8 mouse cellular contexts compared by ENCODE assay signal in the genomic region with DNA sequence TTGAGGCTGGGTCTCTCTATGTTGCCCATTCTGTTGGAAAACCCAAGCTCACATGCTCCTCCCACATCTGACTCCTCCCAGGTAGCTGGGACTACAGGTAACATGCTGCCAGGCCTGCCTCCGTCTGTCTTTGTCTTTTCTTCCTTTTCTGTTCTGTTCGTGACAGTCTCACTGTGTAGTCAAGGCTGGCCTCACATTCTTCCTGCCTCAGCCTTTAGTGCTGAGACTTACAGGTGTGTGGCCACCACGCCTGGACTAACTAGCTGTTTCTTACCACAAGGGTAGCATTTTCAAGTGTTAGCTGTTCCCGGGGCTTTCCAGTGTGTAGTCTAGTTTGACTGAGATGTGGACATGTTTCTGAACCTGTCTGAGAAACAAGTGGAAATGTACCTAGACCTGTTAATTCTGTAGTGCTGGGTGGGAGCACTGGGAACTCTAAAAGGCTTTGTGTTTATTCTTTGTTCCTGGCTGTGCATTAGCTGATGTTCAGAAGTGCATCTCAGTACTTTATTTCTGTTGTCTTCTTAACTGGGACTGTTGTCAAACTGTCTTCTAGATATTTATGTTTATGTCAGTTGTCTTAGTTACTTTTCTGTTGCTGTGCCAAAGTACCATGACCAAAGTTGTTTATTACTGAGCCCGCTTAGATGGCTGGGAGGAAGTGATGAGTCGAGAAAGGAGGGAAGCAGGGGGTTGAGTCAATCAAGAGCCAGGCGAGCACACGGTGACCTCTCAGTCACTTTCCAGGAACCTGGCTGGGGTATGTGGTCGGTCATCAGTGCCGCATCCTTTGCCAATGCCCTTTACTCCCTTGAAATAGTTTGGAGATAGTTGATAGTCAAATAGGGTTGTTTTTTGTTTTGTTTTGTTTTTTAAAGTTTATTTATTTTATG. TPM values are rescaled to one million over a fixed set of nuclear protein-coding genes. Genes with fewer than 3 reads are reported as not detected.
DNase-seq lines count a peak whose midpoint lies in the region; ATAC-seq and TF ChIP-seq lines count a peak whose summit lies in the region.
"Had no signal": no experiment of that assay in that cellular context is flagged by ENCODE, and none has a peak within 500 bp of the region (broad histone marks: within the 10 kb centered on the region; RNA-seq: fewer than 3 reads in every experiment).

No protein-coding gene starts in this region.

- TF ChIP-seq CTCF in kidney, postnatal 0 days (IDR thresholded peaks at IDR 0.05; ENCODE audit: low read depth): no peak
- TF ChIP-seq CTCF in MEL (IDR thresholded peaks at IDR 0.05 in 2 of 3, conservative IDR thresholded peaks at IDR 0.05 in 1 of 3; ENCODE audit: control insufficient read depth in 1 of 3, insufficient read depth in 1 of 3, low read depth in 2 of 3, low read length in 3 of 3, poor library complexity in 1 of 3, severe bottlenecking in 1 of 3): no peak

- H3K4me1 ChIP-seq in kidney, postnatal 0 days (replicated peaks; ENCODE audit: insufficient read depth, low read length): peaks cover 31% of the 10 kb centered on the region
- H3K4me1 ChIP-seq in MEL (ENCODE audit: control insufficient read depth in 1 of 2, insufficient read depth in 2 of 2, low read length in 2 of 2): peaks cover 0 to 6% of the 10 kb centered on the region in 2 experiments; a peak in 2 of 4 replicates
- H3K4me1 ChIP-seq in megakaryocyte, embryonic 14.5 days: peaks cover 95% of the 10 kb centered on the region

- 48% methylated on average over 10 of the region's 10 CpGs for WGBS in kidney, postnatal 0 days

- H3K27me3 ChIP-seq in kidney, postnatal 0 days (ENCODE audit: insufficient read depth, low read length): no peaks in the 10 kb centered on the region
- no peaks in the 10 kb centered on the region for H3K27me3 ChIP-seq in MEL (ENCODE audit: control insufficient read depth in 1 of 2, insufficient read depth in 2 of 2, low read length in 2 of 2)
- H3K27me3 ChIP-seq in megakaryocyte, embryonic 14.5 days (replicated peaks): no peaks in the 10 kb centered on the region

- peak overlapping the region; percentile 51; the same call in 1 of the 2 replicates for H3K27ac ChIP-seq in kidney, postnatal 0 days
- H3K27ac ChIP-seq in MEL (ENCODE audit: control insufficient read depth, low read depth, low read length): no peak overlapping the region

- 0 out of 2 replicates have a peak, but pooled peaks cover 2% of the 10 kb centered on the region for H3K79me2 ChIP-seq in MEL (ENCODE audit: control insufficient read depth, insufficient read depth, low read length, poor library complexity)

- no peak overlapping the region for H3K9ac ChIP-seq in kidney, postnatal 0 days (ENCODE audit: low read depth, low read length)
- no peak overlapping the region for H3K9ac ChIP-seq in MEL (ENCODE audit: control insufficient read depth, low read depth, low read length, poor library complexity, severe bottlenecking)

- DNase-seq in kidney, postnatal 0 days (ENCODE audit: low spot score): peak; percentile 52
- no peak for DNase-seq in kidney, adult 11 months
- DNase-seq in CD4-positive helper T cell, adult 2 months (ENCODE audit: low read depth, low spot score): peak; percentile 57
- DNase-seq in MEL (ENCODE audit: low read depth, low spot score): peak; percentile 25
- DNase-seq in gastrocnemius, postnatal 10 days: no peak
- DNase-seq in right cerebral cortex, postnatal 36 days (ENCODE audit: low spot score in 2 of 2): no peak
- DNase-seq: cerebellum, postnatal 10 days had no signal

- no peak overlapping the region for H3K4me2 ChIP-seq in kidney, postnatal 0 days (ENCODE audit: low read length)

- TF ChIP-seq POLR2A in MEL (IDR thresholded peaks at IDR 0.05; ENCODE audit: control insufficient read depth in 1 of 2, insufficient read depth in 1 of 2, low read depth in 1 of 2, low read length in 2 of 2, poor library complexity in 1 of 2): no peak

- H3K9me3 ChIP-seq in kidney, postnatal 0 days (replicated peaks; ENCODE audit: low read length): no peaks in the 10 kb centered on the region
- H3K9me3 ChIP-seq in MEL (replicated peaks; ENCODE audit: insufficient read depth, low read length): no peaks in the 10 kb centered on the region
- no peaks in the 10 kb centered on the region for H3K9me3 ChIP-seq in megakaryocyte, embryonic 14.5 days

- no peak for ATAC-seq in kidney, postnatal 0 days (replicated peaks; ENCODE audit: low FRiP score, low read depth)

- no peak overlapping the region for H3K4me3 ChIP-seq in kidney, postnatal 0 days (replicated peaks; ENCODE audit: low read depth, low read length)
- no peak overlapping the region for H3K4me3 ChIP-seq in MEL (ENCODE audit: control insufficient read depth in 1 of 2, insufficient read depth in 1 of 2, low read depth in 2 of 2, low read length in 2 of 2)
- peak overlapping the region; percentile 84 for H3K4me3 ChIP-seq in megakaryocyte, embryonic 14.5 days (replicated peaks)

- no peaks in the 10 kb centered on the region for H3K36me3 ChIP-seq in kidney, postnatal 0 days (ENCODE audit: insufficient read depth, low read length)
- peaks cover 0 to 11% of the 10 kb centered on the region in 2 experiments; a peak in 3 of 4 replicates for H3K36me3 ChIP-seq in MEL (ENCODE audit: control insufficient read depth in 1 of 2, insufficient read depth in 2 of 2, low read length in 2 of 2)
- H3K36me3 ChIP-seq in megakaryocyte, embryonic 14.5 days (replicated peaks; ENCODE audit: low read length): peaks cover 77% of the 10 kb centered on the region

- no peak for TF ChIP-seq RAD21 in MEL (IDR thresholded peaks at IDR 0.05; ENCODE audit: low read depth, low read length)

- no peak for TF ChIP-seq EP300 in MEL (IDR thresholded peaks at IDR 0.05; ENCODE audit: low read depth in 1 of 2, low read length in 2 of 2)

TF ChIP-seq in MEL, 35 proteins besides CTCF, POLR2A, EP300 and RAD21:
- TF ChIP-seq TAL1 (IDR thresholded peaks at IDR 0.05; ENCODE audit: low read length) (no peak), ETS1 (IDR thresholded peaks at IDR 0.05; ENCODE audit: low read depth, low read length) (no peak), ELF1 (IDR thresholded peaks at IDR 0.05; ENCODE audit: low read depth, low read length) (no peak), NELFE (IDR thresholded peaks at IDR 0.05; ENCODE audit: low read depth, low read length) (no peak), GATA1 (IDR thresholded peaks at IDR 0.05; ENCODE audit: low read depth, low read length) (no peak), ZKSCAN1 (IDR thresholded peaks at IDR 0.05; ENCODE audit: low read depth, low read length) (no peak), UBTF (IDR thresholded peaks at IDR 0.05; ENCODE audit: borderline replicate concordance, insufficient read depth, low read depth, low read length) (no peak), USF1 (IDR thresholded peaks at IDR 0.05; ENCODE audit: low read depth, low read length) (no peak), MXI1 (IDR thresholded peaks at IDR 0.05; ENCODE audit: low read depth, low read length) (no peak), CHD1 (IDR thresholded peaks at IDR 0.05; ENCODE audit: low read depth, low read length) (no peak), KAT2A (conservative IDR thresholded peaks at IDR 0.05; ENCODE audit: low read depth, low read length) (no peak)

RNA-seq across cellular contexts. Expression of a gene that starts 18.9 kb away (rescaled TPM):
- polyA plus RNA-seq in kidney, postnatal 0 days (2015; fragmentation: Nextera tagmentation; extraction: Ambion mirVana): 19.5 and 24.0 TPM in 2 replicates
- 8.8 and 10.3 TPM in 2 replicates for total RNA-seq in MEL (2012; rRNA removed)
- 10 to 100 TPM in 1 of 2 experiments, not detected in 1; 28.5 TPM for polyA plus RNA-seq in MEL (2012; ENCODE audit: insufficient read depth in 1 of 2, insufficient read length in 2 of 2, low read depth in 1 of 2, low replicate concordance in 2 of 2, missing spikeins in 1 of 2)
- polyA plus RNA-seq in megakaryocyte, embryonic 14.5 days (2012; ENCODE audit: insufficient read depth, low replicate concordance): 13.8 and 21.9 TPM in 2 replicates
- 10 to 100 TPM; 21.7 to 25.4 TPM for total RNA-seq in gastrocnemius, postnatal 10 days (2021)

RNA-seq across cellular contexts. Expression of a gene that starts 28.7 kb away (rescaled TPM):
- polyA plus RNA-seq in kidney, postnatal 0 days (2015; fragmentation: Nextera tagmentation; extraction: Ambion mirVana): 166 and 187 TPM in 2 replicates
- total RNA-seq in MEL (2012; rRNA removed): 398 and 427 TPM in 2 replicates
- polyA plus RNA-seq in MEL (2012; ENCODE audit: insufficient read depth in 1 of 2, insufficient read length in 2 of 2, low read depth in 1 of 2, low replicate concordance in 2 of 2, missing spikeins in 1 of 2): 100 to 1,000 TPM; 308 to 541 TPM
- polyA plus RNA-seq in megakaryocyte, embryonic 14.5 days (2012; ENCODE audit: insufficient read depth, low replicate concordance): 6.9 and 19.1 TPM in 2 replicates
- 10 to 100 TPM; 42.2 to 50.7 TPM for total RNA-seq in gastrocnemius, postnatal 10 days (2021)

RNA-seq across cellular contexts. Expression of a gene that starts 34.2 kb away (rescaled TPM):
- 46.5 and 49.7 TPM in 2 replicates for polyA plus RNA-seq in kidney, postnatal 0 days (2015; fragmentation: Nextera tagmentation; extraction: Ambion mirVana)
- 8.3 and 9.1 TPM in 2 replicates for total RNA-seq in MEL (2012; rRNA removed)
- polyA plus RNA-seq in MEL (2012; ENCODE audit: insufficient read depth in 1 of 2, insufficient read length in 2 of 2, low read depth in 1 of 2, low replicate concordance in 2 of 2, missing spikeins in 1 of 2): 10 to 100 TPM in 1 of 2 experiments, not detected in 1; 21.5 TPM
- polyA plus RNA-seq in megakaryocyte, embryonic 14.5 days (2012; ENCODE audit: insufficient read depth, low replicate concordance): 23.1 and 24.3 TPM in 2 replicates
- total RNA-seq in gastrocnemius, postnatal 10 days (2021): 10 to 100 TPM; 21.6 to 26.9 TPM

Comparison
In these comparisons a context has a peak if more than half of its experiments do, and no peak if none do; other contexts are left out.
1. DNase-seq: peak in kidney, postnatal 0 days (single experiment), CD4-positive helper T cell, adult 2 months (single experiment) and MEL (single experiment); none in kidney, adult 11 months (single experiment), gastrocnemius, postnatal 10 days (single experiment) and right cerebral cortex, postnatal 36 days (0 of 2).